Mouse (Mus musculus) macrophage (primary cell): ENCODE measurements around the gene Eri3. TPM values are rescaled to one million over a fixed set of nuclear protein-coding genes. Genes with fewer than 3 reads are reported as not detected.

Experiments
- H3K27ac ChIP-seq: fragments of 350-480 bp; formaldehyde crosslinking; 2 replicates; pipeline ENCODE4 v1.9.0; 2021
- H3K36me3 ChIP-seq: fragments of 350-480 bp; formaldehyde crosslinking; 2 replicates; pipeline ENCODE4 v1.9.0; 2021; ENCODE audit errors: inconsistent target
- H3K4me3 ChIP-seq: fragments of 350-480 bp; formaldehyde crosslinking; 2 replicates; pipeline ENCODE4 v1.9.0; 2021; ENCODE audit errors: inconsistent target
- H3K79me2 ChIP-seq: fragments of 350-480 bp; formaldehyde crosslinking; 2 replicates; pipeline ENCODE4 v1.9.0; 2021; ENCODE audit errors: inconsistent target
- WGBS: methylation state at CpG from one replicate; pipeline ENCODE4 v1.1.7; 2026; ENCODE audit warnings: inconsistent platforms; ENCODE audit not compliant: missing documents; 5-methylcytosine and 5-hydroxymethylcytosine counted together
- polyA plus RNA-seq: library from polyadenylated mRNA; stranded (reverse); fragments of 250-400 nt; gene quantifications from 3 replicates; pipeline ENCODE4 v1.2.4, GENCODE M21; 2018; ENCODE audit warnings: inconsistent platforms

Gene Eri3
- polyA plus RNA-seq, 1 experiment from 2014 or later = 27.9 TPM

- no peaks in the 10 kb centered on the region for H3K79me2 ChIP-seq
- no peak overlapping the region for H3K27ac ChIP-seq
- peaks cover 16% of the 10 kb centered on the region; the same call in 1 of the 2 replicates for H3K36me3 ChIP-seq
- H3K4me3 ChIP-seq = no peak overlapping the region
- 70% methylated on average over 5 of the region's 5 CpGs for WGBS
These were observed 74.5 kb downstream of the Eri3 start for GRCm38 (mm10) chr4:117624660-117625059.

- H3K27ac ChIP-seq = no peak overlapping the region
- H3K36me3 ChIP-seq = no peaks in the 10 kb centered on the region
- WGBS = 70% methylated on average over 1 of the region's 1 CpGs
- no peak overlapping the region for H3K4me3 ChIP-seq
- H3K79me2 ChIP-seq = no peaks in the 10 kb centered on the region
These were observed 78.3 kb downstream of the Eri3 start for GRCm38 (mm10) chr4:117628464-117628863.

- no peaks in the 10 kb centered on the region for H3K36me3 ChIP-seq
- no peak overlapping the region for H3K27ac ChIP-seq
- no peaks in the 10 kb centered on the region for H3K79me2 ChIP-seq
- H3K4me3 ChIP-seq = no peak overlapping the region
- 99% methylated on average over 6 of the region's 6 CpGs for WGBS
These were observed 80.0 kb downstream of the Eri3 start for GRCm38 (mm10) chr4:117630053-117630670.

- no peak overlapping the region for H3K27ac ChIP-seq
- H3K4me3 ChIP-seq = no peak overlapping the region
- no peaks in the 10 kb centered on the region for H3K79me2 ChIP-seq
- H3K36me3 ChIP-seq = no peaks in the 10 kb centered on the region
- 97% methylated on average over 5 of the region's 5 CpGs for WGBS
These were observed 83.4 kb downstream of the Eri3 start for GRCm38 (mm10) chr4:117633527-117633926.

- no peaks in the 10 kb centered on the region for H3K36me3 ChIP-seq
- H3K79me2 ChIP-seq = no peaks in the 10 kb centered on the region
- no peak overlapping the region for H3K4me3 ChIP-seq
- no peak overlapping the region for H3K27ac ChIP-seq
- 97% methylated on average over 7 of the region's 7 CpGs for WGBS
These were observed 84.5 kb downstream of the Eri3 start for GRCm38 (mm10) chr4:117634642-117635041.

GRCm38 (mm10) chr4:117636152-117636551 is 86.0 kb downstream of the Eri3 start:
- Histone ChIP-seq H3K79me2 (no peaks in the 10 kb centered on the region), H3K36me3 (no peaks in the 10 kb centered on the region)
- 95% methylated on average over 4 of the region's 4 CpGs for WGBS

GRCm38 (mm10) chr4:117636891-117637613 is 86.9 kb downstream of the Eri3 start:
- H3K36me3 ChIP-seq = no peaks in the 10 kb centered on the region
- WGBS = 94% methylated on average over 22 of the region's 22 CpGs

More at GRCm38 (mm10) chr4:117636152-117636551, 86.0 kb downstream of the Eri3 start:
- H3K4me3 ChIP-seq = no peak overlapping the region
- no peak overlapping the region for H3K27ac ChIP-seq

GRCm38 (mm10) chr4:117640925-117641703 is 90.9 kb downstream of the Eri3 start:
- H3K79me2 ChIP-seq = no peaks in the 10 kb centered on the region
- no peak overlapping the region for H3K27ac ChIP-seq
- H3K36me3 ChIP-seq = no peaks in the 10 kb centered on the region
- 92% methylated on average over 1 of the region's 1 CpGs for WGBS
- H3K4me3 ChIP-seq = no peak overlapping the region

More at GRCm38 (mm10) chr4:117636891-117637613, 86.9 kb downstream of the Eri3 start:
- Histone ChIP-seq H3K27ac (no peak overlapping the region), H3K79me2 (no peaks in the 10 kb centered on the region), H3K4me3 (no peak overlapping the region)

- Histone ChIP-seq H3K27ac (no peak overlapping the region), H3K79me2 (no peaks in the 10 kb centered on the region), H3K4me3 (no peak overlapping the region), H3K36me3 (no peaks in the 10 kb centered on the region)
- WGBS = 100% methylated on average over 1 of the region's 1 CpGs
These were observed 91.6 kb downstream of the Eri3 start for GRCm38 (mm10) chr4:117641804-117642203.

GRCm38 (mm10) chr4:117645031-117645435 is 94.9 kb downstream of the Eri3 start:
- 93% methylated on average over 20 of the region's 22 CpGs for WGBS
- 0 out of 2 replicates have a peak, but pooled peaks cover 5% of the 10 kb centered on the region for H3K36me3 ChIP-seq
- no peak overlapping the region for H3K27ac ChIP-seq
- no peak overlapping the region for H3K4me3 ChIP-seq
- no peaks in the 10 kb centered on the region for H3K79me2 ChIP-seq

- Histone ChIP-seq H3K27ac (no peak overlapping the region), H3K79me2 (no peaks in the 10 kb centered on the region), H3K36me3 (0 out of 2 replicates have a peak, but pooled peaks cover 9% of the 10 kb centered on the region), H3K4me3 (no peak overlapping the region)
- 100% methylated on average over 2 of the region's 2 CpGs for WGBS
These were observed 95.7 kb downstream of the Eri3 start for GRCm38 (mm10) chr4:117645859-117646258.

- Histone ChIP-seq H3K4me3 (no peak overlapping the region), H3K79me2 (no peaks in the 10 kb centered on the region)
- 93% methylated on average over 8 of the region's 8 CpGs for WGBS
These were observed 96.3 kb downstream of the Eri3 start for GRCm38 (mm10) chr4:117646496-117646895.

GRCm38 (mm10) chr4:117646926-117647755 is 97.0 kb downstream of the Eri3 start:
- Histone ChIP-seq H3K79me2 (no peaks in the 10 kb centered on the region), H3K4me3 (no peak overlapping the region), H3K27ac (no peak overlapping the region), H3K36me3 (0 out of 2 replicates have a peak, but pooled peaks cover 9% of the 10 kb centered on the region)
- WGBS = 94% methylated on average over 22 of the region's 23 CpGs

More at GRCm38 (mm10) chr4:117646496-117646895, 96.3 kb downstream of the Eri3 start:
- Histone ChIP-seq H3K36me3 (0 out of 2 replicates have a peak, but pooled peaks cover 9% of the 10 kb centered on the region), H3K27ac (no peak overlapping the region)

GRCm38 (mm10) chr4:117651626-117652101 is 101.5 kb downstream of the Eri3 start:
- Histone ChIP-seq H3K79me2 (no peaks in the 10 kb centered on the region), H3K36me3 (0 out of 2 replicates have a peak, but pooled peaks cover 9% of the 10 kb centered on the region), H3K27ac (no peak overlapping the region), H3K4me3 (no peak overlapping the region)
- 95% methylated on average over 8 of the region's 8 CpGs for WGBS
